Mouse (Mus musculus) stomach, postnatal 0 days (tissue): ENCODE measurements around the gene Synm. TPM values are rescaled to one million over a fixed set of nuclear protein-coding genes. Genes with fewer than 3 reads are reported as not detected.

ENCODE experiments used
- ATAC-seq: fragments of 200-750 bp; cut with Nextera tagmentation; 2 replicates; pipeline ENCODE4 v1.8.0; 2017; ENCODE audit not compliant: low FRiP score, low TSS enrichment
- DNase-seq: peaks from one replicate; pipeline ENCODE4 v3.0.0-alpha.2; 2016; ENCODE audit warnings: low spot score
- H3K27ac ChIP-seq: fragments of 300-500 bp; sonication (generic); replicated peaks from 2 replicates; pipeline ENCODE4 v1.5.1; 2014; ENCODE audit warnings: mild to moderate bottlenecking, control low read depth
- H3K27me3 ChIP-seq: fragments of 300-500 bp; sonication (generic); 2 replicates; pipeline ENCODE4 v1.6.1; 2014; ENCODE audit warnings: low read length; ENCODE audit not compliant: control insufficient read depth, insufficient read depth
- H3K36me3 ChIP-seq: fragments of 300-500 bp; sonication (generic); 2 replicates; pipeline ENCODE4 v1.6.1; 2014; ENCODE audit warnings: low read length, mixed read lengths; ENCODE audit not compliant: control insufficient read depth, insufficient read depth
- H3K4me1 ChIP-seq: fragments of 300-500 bp; sonication (generic); replicated peaks from 2 replicates; pipeline ENCODE4 v1.6.1; 2014; ENCODE audit warnings: antibody characterized with exemption; ENCODE audit not compliant: control insufficient read depth, insufficient read depth
- H3K4me2 ChIP-seq: fragments of 300-500 bp; sonication (generic); replicated peaks from 2 replicates; pipeline ENCODE4 v1.6.1; 2014; ENCODE audit warnings: low read depth, mild to moderate bottlenecking, control low read depth, moderate library complexity
- H3K4me3 ChIP-seq: fragments of 300-500 bp; sonication (generic); 2 replicates; pipeline ENCODE4 v1.5.1; 2014; ENCODE audit warnings: low read depth, low read length, control low read depth
- H3K9ac ChIP-seq: fragments of 300-500 bp; sonication (generic); 2 replicates; pipeline ENCODE4 v1.6.1; 2014; ENCODE audit warnings: mild to moderate bottlenecking, low read length, control low read depth, mixed read lengths
- H3K9me3 ChIP-seq: fragments of 300-500 bp; sonication (generic); 2 replicates; pipeline ENCODE4 v1.6.1; 2016; ENCODE audit warnings: low read length; ENCODE audit not compliant: control insufficient read depth
- CTCF ChIP-seq: IDR thresholded peaks from 2 replicates; pipeline ENCODE4 v1.5.1; 2016; ENCODE audit warnings: antibody characterized with exemption, low read depth, mild to moderate bottlenecking, moderate library complexity
- EP300 ChIP-seq: optimal IDR thresholded peaks from 2 replicates; pipeline ENCODE3; 2016; ENCODE audit warnings: antibody characterized with exemption
- WGBS: fragments of 180-500 bp; shearing (Covaris S2); extraction: QIAGEN DNeasy Blood & Tissue Kit; methylation state at CpG from one replicate; pipeline ENCODE4 v1.1.7; 2014; 5-methylcytosine and 5-hydroxymethylcytosine counted together
- polyA plus RNA-seq: library from polyadenylated mRNA; unstranded; fragments of >200 nt; fragmentation: Nextera tagmentation; extraction: Ambion mirVana; gene quantifications from 2 replicates; pipeline ENCODE4 v1.2.1, GENCODE M21; 2015

Synm gene
- polyA plus RNA-seq, 1 experiment from 2014 or later = 17.1 TPM

- H3K27ac ChIP-seq = no peak overlapping the region
- TF ChIP-seq EP300 (no peak), CTCF (no peak)
- H3K36me3 ChIP-seq = peaks cover 7% of the 10 kb centered on the region
- H3K9me3 ChIP-seq = no peaks in the 10 kb centered on the region
- H3K9ac ChIP-seq = no peak overlapping the region
- no peak for ATAC-seq
- no peaks in the 10 kb centered on the region for H3K4me1 ChIP-seq
- WGBS = 82% methylated on average over 10 of the region's 10 CpGs
- no peak overlapping the region for H3K4me2 ChIP-seq
- DNase-seq = no peak
- no peaks in the 10 kb centered on the region for H3K27me3 ChIP-seq
- no peak overlapping the region for H3K4me3 ChIP-seq
Observed at GRCm38 (mm10) chr7:67716925-67717324, 42.6 kb downstream of the Synm start.

GRCm38 (mm10) chr7:67716213-67716878, 43.2 kb downstream of the Synm start:
- WGBS = 45% methylated on average over 11 of the region's 11 CpGs
- DNase-seq = no peak
- H3K9me3 ChIP-seq = no peaks in the 10 kb centered on the region
- no peak overlapping the region for H3K4me2 ChIP-seq
- no peak overlapping the region for H3K4me3 ChIP-seq
- H3K9ac ChIP-seq = no peak overlapping the region
- no peak for TF ChIP-seq EP300
- TF ChIP-seq CTCF = no peak
- H3K4me1 ChIP-seq = no peaks in the 10 kb centered on the region
- ATAC-seq = peak; percentile 67
- H3K27me3 ChIP-seq = no peaks in the 10 kb centered on the region
- no peak overlapping the region for H3K27ac ChIP-seq
- peaks cover 10% of the 10 kb centered on the region for H3K36me3 ChIP-seq

DNA sequence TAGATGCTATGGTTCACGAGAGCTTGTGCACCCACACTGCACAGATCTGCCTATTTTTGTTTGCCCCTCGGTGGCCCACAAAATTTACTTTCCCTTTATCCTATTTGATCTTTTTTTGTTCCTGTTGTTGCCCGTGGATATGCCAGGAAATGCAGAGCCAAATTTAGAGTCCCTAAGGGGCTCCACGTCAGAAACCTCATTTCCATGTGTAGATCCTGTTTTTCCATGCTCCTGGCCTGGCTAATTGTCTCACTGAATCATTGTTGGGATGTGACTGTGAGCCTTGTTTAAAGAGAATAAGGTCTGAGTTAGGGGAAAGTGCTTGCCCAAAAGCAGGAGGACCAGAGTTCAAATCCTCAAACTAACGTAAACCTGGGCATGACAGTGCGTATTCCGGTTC, 44.4 kb downstream of the Synm start:
- WGBS = 79% methylated on average over 7 of the region's 7 CpGs
- DNase-seq (no peak), ATAC-seq (no peak)
- Histone ChIP-seq H3K27ac (no peak overlapping the region), H3K36me3 (peaks cover 10% of the 10 kb centered on the region), H3K9me3 (no peaks in the 10 kb centered on the region), H3K4me1 (no peaks in the 10 kb centered on the region), H3K4me3 (no peak overlapping the region), H3K4me2 (no peak overlapping the region), H3K27me3 (no peaks in the 10 kb centered on the region), H3K9ac (no peak overlapping the region)
- TF ChIP-seq EP300 (no peak), CTCF (no peak)

DNA sequence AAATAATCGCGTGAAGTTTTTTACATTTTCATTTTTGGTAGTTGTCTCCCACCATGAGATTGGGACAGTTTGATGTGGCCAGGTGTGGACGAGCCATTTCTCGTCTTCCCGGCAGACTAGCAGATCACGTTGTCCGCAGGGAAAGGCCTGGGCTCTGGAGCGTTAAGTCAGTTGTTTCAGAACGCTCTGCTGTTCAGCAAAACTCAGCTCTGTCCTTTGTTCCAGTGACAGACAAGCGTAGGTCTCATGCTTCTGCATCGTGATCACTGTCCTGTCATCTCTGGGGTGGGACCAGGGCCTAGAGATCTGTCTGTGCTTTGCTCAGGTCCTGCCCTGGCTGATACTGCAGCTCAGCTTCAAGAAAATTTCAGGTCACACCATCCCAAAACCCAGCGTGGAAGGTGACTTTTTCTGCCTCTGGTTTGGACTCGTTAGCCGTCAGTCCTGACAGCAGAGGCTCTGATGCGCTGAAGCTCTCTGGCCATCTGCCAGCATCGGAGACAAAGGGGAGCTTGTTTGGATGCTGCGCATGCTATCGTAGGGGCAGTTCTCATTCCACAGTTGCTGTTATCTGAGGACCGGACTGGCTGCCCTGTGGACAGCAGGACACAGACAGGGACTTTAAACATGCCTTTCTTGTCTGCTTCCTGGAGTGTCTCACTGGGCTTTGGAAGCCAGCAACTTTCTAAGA, 45.6 kb downstream of the Synm start:
- WGBS = 75% methylated on average over 19 of the region's 19 CpGs
- H3K4me1 ChIP-seq = no peaks in the 10 kb centered on the region

DNA sequence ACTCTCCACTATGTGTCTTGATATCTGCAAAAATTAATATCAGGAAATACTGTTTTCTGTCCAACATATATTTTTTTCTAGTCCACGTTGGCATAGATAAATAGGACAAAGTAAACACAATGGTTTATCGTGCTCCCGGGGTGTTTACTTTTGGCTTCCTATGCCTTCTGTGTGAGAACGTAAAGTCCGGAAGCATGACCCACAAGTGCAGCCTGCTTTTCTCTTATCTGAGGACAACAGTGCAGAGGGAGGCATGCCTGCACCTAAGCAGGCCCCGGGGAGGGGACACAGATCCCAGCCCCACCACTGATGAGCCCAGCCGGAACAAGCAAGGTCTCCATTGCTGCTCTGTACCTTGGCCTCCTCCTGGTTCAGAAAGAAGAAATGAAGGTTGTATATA, 49.3 kb downstream of the Synm start:
- no peak overlapping the region for H3K27ac ChIP-seq
- no peak overlapping the region for H3K4me3 ChIP-seq
- no peak overlapping the region for H3K4me2 ChIP-seq
- DNase-seq (peak; percentile 34), ATAC-seq (peak; percentile 75; the same call in 1 of the 2 replicates)
- no peaks in the 10 kb centered on the region for H3K9me3 ChIP-seq
- 38% methylated on average over 7 of the region's 7 CpGs for WGBS
- no peak overlapping the region for H3K9ac ChIP-seq
- TF ChIP-seq CTCF (no peak), EP300 (no peak)
- no peaks in the 10 kb centered on the region for H3K27me3 ChIP-seq
- H3K36me3 ChIP-seq = peaks cover 13% of the 10 kb centered on the region
- H3K4me1 ChIP-seq = no peaks in the 10 kb centered on the region

More for the DNA sequence above, 45.6 kb downstream of the Synm start:
- H3K4me2 ChIP-seq = no peak overlapping the region
- H3K27me3 ChIP-seq = no peaks in the 10 kb centered on the region
- no peak overlapping the region for H3K9ac ChIP-seq
- H3K4me3 ChIP-seq = no peak overlapping the region
- no peaks in the 10 kb centered on the region for H3K9me3 ChIP-seq
- no peak for ATAC-seq
- TF ChIP-seq CTCF (no peak), EP300 (no peak)
- H3K36me3 ChIP-seq = peaks cover 13% of the 10 kb centered on the region
- no peak for DNase-seq
- H3K27ac ChIP-seq = no peak overlapping the region

DNA sequence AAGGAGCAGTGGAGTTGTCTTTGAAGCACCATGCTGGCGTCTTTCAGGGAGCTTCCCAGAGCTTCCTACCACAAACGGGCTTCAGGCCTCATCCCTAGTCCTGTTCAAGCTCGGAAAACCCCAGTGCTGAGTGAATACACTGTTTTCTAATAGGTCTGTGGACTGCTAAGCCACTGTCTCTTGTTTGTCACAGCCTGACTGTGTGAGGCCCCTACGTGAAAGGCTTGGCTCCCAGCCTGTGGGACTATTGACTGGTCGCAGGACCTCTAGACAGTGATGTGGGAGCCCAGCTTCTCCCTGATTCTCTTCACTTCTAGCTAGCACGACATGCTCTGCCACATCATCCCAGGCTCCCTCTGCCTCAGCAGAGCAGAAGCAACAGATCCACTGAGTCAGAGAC, 51.4 kb downstream of the Synm start:
- no peak overlapping the region for H3K9ac ChIP-seq
- no peak for DNase-seq
- no peak overlapping the region for H3K27ac ChIP-seq
- H3K9me3 ChIP-seq = no peaks in the 10 kb centered on the region
- H3K4me2 ChIP-seq = no peak overlapping the region
- H3K27me3 ChIP-seq = no peaks in the 10 kb centered on the region
- no peak for TF ChIP-seq EP300
- no peak for TF ChIP-seq CTCF
- peaks cover 13% of the 10 kb centered on the region for H3K36me3 ChIP-seq
- no peak for ATAC-seq
- WGBS = 83% methylated on average over 6 of the region's 6 CpGs
- no peak overlapping the region for H3K4me3 ChIP-seq
- no peaks in the 10 kb centered on the region for H3K4me1 ChIP-seq
